Mouse (Mus musculus): ENCODE data around the gene Tmed4.
A peak's percentile ranks its signal among the peaks of the same experiment; 100 is the strongest.

The Tmed4 gene

DNA sequence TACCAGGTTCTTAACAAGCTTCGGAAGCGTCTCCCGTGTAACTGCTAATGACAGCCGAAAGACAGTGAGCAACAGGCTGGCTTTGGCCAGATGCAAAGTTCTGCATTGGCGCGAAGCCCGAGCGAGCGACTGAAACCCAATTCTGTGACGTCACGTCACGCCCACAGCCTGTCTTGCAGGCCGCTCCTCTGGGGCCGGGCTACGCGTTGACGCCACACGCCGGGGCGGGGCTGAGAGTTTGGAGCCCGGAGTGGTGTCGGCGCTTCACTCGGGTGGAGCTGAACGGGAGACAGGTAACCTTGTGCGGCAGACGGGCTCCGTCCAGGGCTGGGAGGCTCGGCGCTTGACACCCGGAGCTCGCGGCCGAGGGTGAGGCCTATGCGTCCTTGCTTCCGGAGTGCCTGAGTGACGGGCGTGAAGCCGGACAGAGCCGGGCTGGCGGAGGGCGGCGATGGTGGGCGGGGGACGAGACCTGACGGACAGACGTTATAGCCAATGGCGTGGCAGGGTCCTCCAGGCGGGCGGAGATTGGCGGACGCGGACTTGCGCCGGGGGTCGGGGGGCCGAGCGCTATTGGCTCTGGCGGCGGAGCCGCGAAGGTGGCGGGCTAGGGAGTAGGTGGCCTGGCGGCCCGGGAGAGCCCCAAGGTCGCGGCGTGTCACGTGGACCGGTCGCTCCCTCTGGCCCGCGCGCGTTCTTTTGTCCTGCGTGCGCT lies 16.9 kb upstream of the Tmed4 start, which contains the start of gene Ogdh:
Gene Ogdh, plus strand, starts transcription at position 233 of the 715 bp plus-strand sequence.
- Histone ChIP-seq H3K4me1 (replicated peaks; ENCODE audit: low read depth, low read length) (peaks cover 46% of the 10 kb centered on the region), H3K4me3 (replicated peaks; ENCODE audit: low read length) (peak within 1 kb of the TSS; percentile 93), H3K9me3 (ENCODE audit: low read length) (peaks cover 30% of the 10 kb centered on the region), H3K36me3 (ENCODE audit: insufficient read depth, low read length) (no peaks in the 10 kb centered on the region), H3K27me3 (ENCODE audit: insufficient read depth, low read length) (0 out of 2 replicates have a peak, but pooled peaks cover 4% of the 10 kb centered on the region)
- TF ChIP-seq POU5F1 (IDR thresholded peaks at IDR 0.05; ENCODE audit: borderline replicate concordance, low read length) (no peak), CTCF (conservative IDR thresholded peaks at IDR 0.05; ENCODE audit: low read length) (no peak), NANOG (IDR thresholded peaks at IDR 0.05; ENCODE audit: borderline replicate concordance, low read length) (no peak)

DNA sequence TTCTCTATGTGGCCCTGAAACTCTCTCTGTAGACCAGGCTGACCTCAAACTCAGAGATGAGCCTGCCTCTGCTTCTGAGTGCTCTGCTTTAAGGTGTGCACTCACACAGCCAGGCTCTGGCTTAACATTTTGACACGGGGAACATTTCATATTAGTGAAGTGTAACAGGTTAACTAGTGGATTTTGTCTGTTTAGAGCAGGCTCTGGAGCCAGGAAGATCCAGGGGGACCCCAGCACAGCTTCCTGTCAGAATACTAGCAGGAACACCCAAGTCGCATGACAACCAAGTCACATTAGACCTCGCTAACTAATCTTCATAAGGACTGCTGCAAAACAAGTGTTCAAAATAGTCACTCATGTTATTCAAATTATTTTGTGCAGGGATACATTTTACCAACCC lies 16.2 kb upstream of the Tmed4 start:
- peaks cover 40% of the 10 kb centered on the region for H3K4me1 ChIP-seq (replicated peaks; ENCODE audit: low read depth, low read length)
- TF ChIP-seq NANOG (IDR thresholded peaks at IDR 0.05; ENCODE audit: borderline replicate concordance, low read length) (no peak), CTCF (conservative IDR thresholded peaks at IDR 0.05; ENCODE audit: low read length) (no peak), POU5F1 (IDR thresholded peaks at IDR 0.05; ENCODE audit: borderline replicate concordance, low read length) (no peak)
- 0 out of 2 replicates have a peak, but pooled peaks cover 4% of the 10 kb centered on the region for H3K27me3 ChIP-seq (ENCODE audit: insufficient read depth, low read length)
- H3K9me3 ChIP-seq (ENCODE audit: low read length): peaks cover 36% of the 10 kb centered on the region
- H3K36me3 ChIP-seq (ENCODE audit: insufficient read depth, low read length): no peaks in the 10 kb centered on the region
- peak overlapping the region; percentile 93 for H3K4me3 ChIP-seq (replicated peaks; ENCODE audit: low read length)

DNA sequence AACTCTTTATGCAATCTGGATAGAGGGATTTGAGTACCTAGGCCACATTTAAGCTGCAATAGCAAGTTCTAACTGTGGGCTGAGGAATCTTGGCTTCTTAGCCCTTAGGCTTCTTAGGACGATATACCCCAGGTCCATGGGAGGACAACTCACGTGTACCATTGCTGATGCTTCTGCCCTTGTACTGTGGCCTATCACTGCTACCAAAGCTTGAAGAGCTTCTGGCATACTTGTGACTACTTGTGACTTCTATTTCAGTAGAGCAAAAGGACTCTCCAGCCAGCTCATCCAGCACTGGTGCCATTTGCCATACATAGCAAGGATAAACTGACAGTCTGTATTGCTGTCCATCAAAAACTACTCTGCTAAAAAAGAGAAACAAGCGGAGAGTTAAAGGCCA lies 15.5 kb upstream of the Tmed4 start:
- Histone ChIP-seq H3K9me3 (ENCODE audit: low read length) (peaks cover 44% of the 10 kb centered on the region), H3K4me1 (replicated peaks; ENCODE audit: low read depth, low read length) (peaks cover 33% of the 10 kb centered on the region), H3K36me3 (ENCODE audit: insufficient read depth, low read length) (no peaks in the 10 kb centered on the region), H3K4me3 (replicated peaks; ENCODE audit: low read length) (no peak overlapping the region), H3K27me3 (ENCODE audit: insufficient read depth, low read length) (0 out of 2 replicates have a peak, but pooled peaks cover 4% of the 10 kb centered on the region)
- TF ChIP-seq CTCF (conservative IDR thresholded peaks at IDR 0.05; ENCODE audit: low read length) (no peak), POU5F1 (IDR thresholded peaks at IDR 0.05; ENCODE audit: borderline replicate concordance, low read length) (no peak), NANOG (IDR thresholded peaks at IDR 0.05; ENCODE audit: borderline replicate concordance, low read length) (no peak)

DNA sequence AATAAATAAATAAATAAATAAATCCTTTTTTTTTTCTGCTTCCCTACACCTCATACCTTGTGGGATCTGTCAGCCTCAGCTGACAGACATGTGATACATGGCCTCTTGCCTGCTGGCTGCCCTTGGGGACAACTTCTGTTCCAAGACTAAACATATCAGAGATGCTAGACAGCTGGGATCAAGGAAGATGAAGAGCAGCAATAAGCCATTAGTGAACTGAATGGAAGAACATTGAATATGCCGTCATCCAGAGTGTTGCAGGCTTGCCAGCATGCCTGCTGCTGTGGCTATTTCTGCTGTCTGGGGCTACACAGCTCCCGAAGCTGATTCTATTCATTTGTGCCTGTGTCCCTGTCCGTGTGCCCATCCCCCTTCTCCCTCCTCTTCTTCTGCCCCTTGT lies 8.3 kb upstream of the Tmed4 start:
- no peaks in the 10 kb centered on the region for H3K4me1 ChIP-seq (replicated peaks; ENCODE audit: low read depth, low read length)
- H3K36me3 ChIP-seq (ENCODE audit: insufficient read depth, low read length): no peaks in the 10 kb centered on the region
- H3K4me3 ChIP-seq (replicated peaks; ENCODE audit: low read length): no peak overlapping the region
- H3K27me3 ChIP-seq (ENCODE audit: insufficient read depth, low read length): no peaks in the 10 kb centered on the region
- TF ChIP-seq NANOG (IDR thresholded peaks at IDR 0.05; ENCODE audit: borderline replicate concordance, low read length) (no peak), POU5F1 (IDR thresholded peaks at IDR 0.05; ENCODE audit: borderline replicate concordance, low read length) (no peak), CTCF (conservative IDR thresholded peaks at IDR 0.05; ENCODE audit: low read length) (no peak)
- H3K9me3 ChIP-seq (ENCODE audit: low read length): peaks cover 81% of the 10 kb centered on the region

DNA sequence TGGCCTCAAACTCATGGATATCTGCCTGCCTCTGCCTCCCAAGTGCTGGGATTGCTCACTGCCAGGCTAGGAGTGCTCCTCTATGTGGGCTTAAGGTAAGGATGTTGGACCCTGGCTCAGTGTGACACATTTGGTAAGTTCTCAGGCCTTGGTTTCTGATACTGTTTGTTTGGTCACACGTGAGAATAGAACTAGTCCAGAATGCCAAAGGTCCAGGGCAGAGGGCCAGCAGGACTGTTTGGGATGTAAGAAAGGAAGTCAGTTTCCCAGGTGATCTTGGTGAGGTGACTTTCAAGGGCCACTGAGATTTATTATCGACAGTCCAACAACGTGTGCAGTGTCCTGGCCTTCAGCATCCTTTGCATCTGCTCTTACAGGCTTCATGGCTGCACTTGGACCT lies 1.8 kb upstream of the Tmed4 start:
- no peaks in the 10 kb centered on the region for H3K27me3 ChIP-seq (ENCODE audit: insufficient read depth, low read length)
- H3K4me3 ChIP-seq (replicated peaks; ENCODE audit: low read length): no peak overlapping the region
- peaks cover 25% of the 10 kb centered on the region for H3K9me3 ChIP-seq (ENCODE audit: low read length)
- TF ChIP-seq NANOG (IDR thresholded peaks at IDR 0.05; ENCODE audit: borderline replicate concordance, low read length) (no peak), POU5F1 (IDR thresholded peaks at IDR 0.05; ENCODE audit: borderline replicate concordance, low read length) (no peak), CTCF (conservative IDR thresholded peaks at IDR 0.05; ENCODE audit: low read length) (no peak)
- H3K4me1 ChIP-seq (replicated peaks; ENCODE audit: low read depth, low read length): peaks cover 20% of the 10 kb centered on the region
- peaks cover 23% of the 10 kb centered on the region for H3K36me3 ChIP-seq (ENCODE audit: insufficient read depth, low read length)

DNA sequence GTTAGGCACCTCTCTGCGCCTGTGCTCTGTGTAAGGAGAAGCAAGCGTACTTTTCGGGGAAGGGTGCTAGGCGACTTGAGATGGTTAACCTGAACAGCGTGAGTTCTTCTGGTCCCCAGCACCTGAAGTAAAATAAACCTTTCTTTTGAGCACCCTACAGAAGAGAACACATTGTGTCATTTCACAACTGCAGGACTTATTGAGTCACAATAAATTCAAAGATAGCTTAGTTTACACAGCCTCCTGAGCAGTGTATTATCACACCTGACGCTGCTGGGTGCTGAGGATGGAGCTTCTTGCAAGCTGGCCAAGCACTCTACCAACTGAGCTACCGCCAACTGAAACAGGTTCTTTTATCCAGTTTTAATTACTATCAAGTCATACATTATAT lies 419 bp upstream of the Tmed4 start:
- H3K27me3 ChIP-seq (ENCODE audit: insufficient read depth, low read length): no peaks in the 10 kb centered on the region

DNA sequence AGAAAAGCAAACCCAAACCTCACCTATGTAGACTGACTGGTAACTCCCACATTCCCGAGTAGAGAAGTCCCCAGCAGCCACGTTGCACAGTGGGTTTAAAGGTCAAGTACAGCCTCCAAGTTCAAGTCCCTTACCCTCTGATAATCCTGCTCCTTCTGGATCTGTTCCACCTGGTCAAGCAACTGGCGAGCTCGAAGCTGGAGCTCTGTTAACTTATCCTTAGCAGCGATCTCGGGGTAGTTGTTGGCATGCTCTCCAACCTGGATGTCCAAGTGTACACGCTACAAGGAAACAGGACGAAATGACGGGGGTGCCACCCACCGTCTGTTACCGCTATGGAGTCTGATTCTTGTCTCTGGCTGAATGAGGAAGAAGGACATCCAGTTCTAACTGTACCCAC lies 1.1 kb downstream of the Tmed4 start:
- TF ChIP-seq CTCF (conservative IDR thresholded peaks at IDR 0.05; ENCODE audit: low read length) (no peak), NANOG (IDR thresholded peaks at IDR 0.05; ENCODE audit: borderline replicate concordance, low read length) (no peak), POU5F1 (IDR thresholded peaks at IDR 0.05; ENCODE audit: borderline replicate concordance, low read length) (no peak)
- Histone ChIP-seq H3K27me3 (ENCODE audit: insufficient read depth, low read length) (no peaks in the 10 kb centered on the region), H3K36me3 (ENCODE audit: insufficient read depth, low read length) (peaks cover 39% of the 10 kb centered on the region), H3K9me3 (ENCODE audit: low read length) (no peaks in the 10 kb centered on the region), H3K4me1 (replicated peaks; ENCODE audit: low read depth, low read length) (peaks cover 22% of the 10 kb centered on the region), H3K4me3 (replicated peaks; ENCODE audit: low read length) (peak overlapping the region; percentile 95)

More for the DNA sequence above, 419 bp upstream of the Tmed4 start:
- TF ChIP-seq NANOG (IDR thresholded peaks at IDR 0.05; ENCODE audit: borderline replicate concordance, low read length) (no peak), CTCF (conservative IDR thresholded peaks at IDR 0.05; ENCODE audit: low read length) (no peak), POU5F1 (IDR thresholded peaks at IDR 0.05; ENCODE audit: borderline replicate concordance, low read length) (no peak)
- Histone ChIP-seq H3K4me1 (replicated peaks; ENCODE audit: low read depth, low read length) (peaks cover 20% of the 10 kb centered on the region), H3K36me3 (ENCODE audit: insufficient read depth, low read length) (peaks cover 35% of the 10 kb centered on the region), H3K4me3 (replicated peaks; ENCODE audit: low read length) (peak overlapping the region; percentile 95), H3K9me3 (ENCODE audit: low read length) (peaks cover 11% of the 10 kb centered on the region)

DNA sequence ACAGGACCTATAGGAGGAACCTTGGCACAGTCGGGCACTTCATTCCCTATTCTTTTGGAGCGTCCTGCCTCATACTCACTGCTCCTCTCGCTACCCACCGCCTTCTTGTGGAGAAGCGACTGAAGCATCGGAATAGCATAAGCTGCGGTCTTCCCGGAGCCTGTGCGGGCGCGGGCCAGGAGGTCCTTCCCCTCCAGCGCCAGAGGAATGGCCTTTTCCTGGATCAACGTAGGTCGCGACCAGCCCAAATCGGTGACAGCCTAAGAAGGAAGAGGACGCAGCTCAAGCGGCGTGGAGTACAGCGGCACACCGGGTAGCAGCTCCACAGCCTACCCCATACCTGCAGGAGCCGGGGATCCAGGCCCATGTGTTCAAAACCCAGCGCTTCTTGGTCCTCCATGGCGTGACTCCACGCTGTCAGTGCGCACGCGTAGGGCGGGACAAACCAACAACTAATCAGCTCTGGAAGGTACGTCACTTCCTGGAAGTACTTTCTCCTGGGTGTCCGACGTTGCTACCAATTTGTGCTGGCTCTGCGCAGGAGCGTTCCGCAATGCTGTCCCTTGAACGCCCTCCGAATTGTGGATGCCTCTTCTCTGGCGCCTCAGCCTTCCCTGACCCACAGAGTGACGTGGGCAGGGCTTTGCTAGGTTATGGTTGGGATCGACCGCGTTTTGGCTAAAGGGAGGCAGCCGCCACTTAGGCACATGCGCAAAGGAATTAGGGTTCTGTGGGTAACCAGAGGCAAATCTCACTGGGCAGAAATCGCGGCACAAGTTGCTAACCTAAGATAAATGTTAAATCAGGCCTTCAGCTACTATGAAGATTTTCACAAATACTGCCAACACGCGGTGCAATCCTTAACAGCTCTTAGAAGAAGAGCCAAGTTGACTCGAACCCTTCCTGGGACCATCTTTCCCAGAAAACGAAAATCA lies 7.1 kb downstream of the Tmed4 start, which contains the start of gene Ddx56:
Gene Ddx56, minus strand, starts transcription at position 453 of the 935 bp plus-strand sequence.
- Histone ChIP-seq H3K4me3 (replicated peaks; ENCODE audit: low read length) (peak within 1 kb of the TSS; percentile 99), H3K36me3 (ENCODE audit: insufficient read depth, low read length) (peaks cover 70% of the 10 kb centered on the region), H3K27me3 (ENCODE audit: insufficient read depth, low read length) (no peaks in the 10 kb centered on the region), H3K9me3 (ENCODE audit: low read length) (no peaks in the 10 kb centered on the region), H3K4me1 (replicated peaks; ENCODE audit: low read depth, low read length) (peaks cover 37% of the 10 kb centered on the region)
- TF ChIP-seq NANOG (IDR thresholded peaks at IDR 0.05; ENCODE audit: borderline replicate concordance, low read length) (no peak), CTCF (conservative IDR thresholded peaks at IDR 0.05; ENCODE audit: low read length) (no peak), POU5F1 (IDR thresholded peaks at IDR 0.05; ENCODE audit: borderline replicate concordance, low read length) (no peak)

All from E14TG2a.4 (cell line).